Mouse (Mus musculus) heart, postnatal 0 days (tissue): ENCODE measurements at regions not wholly inside any gene's neighbourhood (a gene's known extent, or its start where the extent isn't known, plus 50 kb on each side); places are given as distances from the start of the nearest gene placed in this dataset.

Experiments used
- ATAC-seq: fragments of 200-750 bp; cut with Nextera tagmentation; 2 replicates; pipeline ENCODE4 v1.8.0; 2017; ENCODE audit warnings: low read depth, moderate number of reproducible peaks, moderate library complexity; ENCODE audit not compliant: insufficient read depth
- DNase-seq: peaks from one replicate; pipeline ENCODE4 v3.0.0-alpha.2; 2016; ENCODE audit warnings: low spot score
- H3K27ac ChIP-seq: fragments of 300-500 bp; sonication (generic); 2 replicates; pipeline ENCODE4 v1.5.1; 2014; ENCODE audit warnings: low read depth, mild to moderate bottlenecking
- H3K27me3 ChIP-seq: fragments of 300-500 bp; sonication (generic); 2 replicates; pipeline ENCODE4 v1.6.1; 2014; ENCODE audit warnings: low read length, mixed read lengths; ENCODE audit not compliant: control insufficient read depth, insufficient read depth
- H3K36me3 ChIP-seq: fragments of 300-500 bp; sonication (generic); replicated peaks from 2 replicates; pipeline ENCODE4 v1.6.1; 2014; ENCODE audit warnings: low read length, mixed read lengths; ENCODE audit not compliant: control insufficient read depth, insufficient read depth
- H3K4me1 ChIP-seq: fragments of 300-500 bp; sonication (generic); 2 replicates; pipeline ENCODE4 v1.6.1; 2014; ENCODE audit warnings: antibody characterized with exemption; ENCODE audit not compliant: control insufficient read depth, insufficient read depth
- H3K4me2 ChIP-seq: fragments of 300-500 bp; sonication (generic); 2 replicates; pipeline ENCODE4 v1.6.1; 2014; ENCODE audit warnings: low read depth, mild to moderate bottlenecking, low read length, moderate library complexity
- H3K4me3 ChIP-seq: fragments of 300-500 bp; sonication (generic); 2 replicates; pipeline ENCODE4 v1.5.1; 2014; ENCODE audit warnings: low read depth, low read length
- H3K9ac ChIP-seq: fragments of 300-500 bp; sonication (generic); replicated peaks from 2 replicates; pipeline ENCODE4 v1.6.1; 2014; ENCODE audit warnings: low read depth, low read length, mixed read lengths
- H3K9me3 ChIP-seq: fragments of 300-500 bp; sonication (generic); replicated peaks from 2 replicates; pipeline ENCODE4 v1.6.1; 2016; ENCODE audit warnings: low read length; ENCODE audit not compliant: control insufficient read depth
- CTCF ChIP-seq: IDR thresholded peaks from 2 replicates; pipeline ENCODE4 v1.5.1; 2016; ENCODE audit warnings: antibody characterized with exemption, control low read depth, low read depth
- EP300 ChIP-seq: IDR thresholded peaks from 2 replicates; pipeline ENCODE4 v1.6.1; 2016; ENCODE audit warnings: antibody characterized with exemption, low read depth
- WGBS: fragments of 180-500 bp; shearing (Covaris S2); extraction: QIAGEN DNeasy Blood & Tissue Kit; methylation state at CpG from one replicate; pipeline ENCODE4 v1.1.7; 2014; 5-methylcytosine and 5-hydroxymethylcytosine counted together

DNA sequence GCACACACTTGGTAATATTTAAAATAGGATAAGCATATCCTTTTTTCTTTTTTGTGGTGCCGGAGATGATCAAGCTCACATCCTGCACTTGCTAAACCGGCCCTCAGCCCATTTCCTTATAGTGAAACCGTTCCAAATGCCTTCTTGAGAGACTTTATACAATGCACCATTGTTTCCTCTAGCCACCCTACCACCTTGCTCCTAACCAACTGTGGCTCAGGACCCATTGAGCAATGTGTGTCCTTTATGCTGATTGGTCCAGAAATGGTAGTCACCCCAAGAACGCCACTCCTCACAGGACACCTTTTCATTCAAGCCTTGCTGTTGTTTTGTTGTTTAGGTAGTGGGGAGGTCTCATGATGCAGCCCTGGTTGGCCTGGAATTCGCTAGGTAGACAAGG is 110.3 kb upstream of the Rreb1 start:
- DNase-seq = no peak
- H3K27me3 ChIP-seq = no peaks in the 10 kb centered on the region
- no peak overlapping the region for H3K4me3 ChIP-seq
- peaks cover 4% of the 10 kb centered on the region; the same call in 1 of the 2 replicates for H3K4me1 ChIP-seq
- no peak overlapping the region for H3K27ac ChIP-seq
- no peaks in the 10 kb centered on the region for H3K9me3 ChIP-seq
- TF ChIP-seq EP300 = peak; percentile 11; the same call in 1 of the 2 replicates
- no peak for TF ChIP-seq CTCF
- H3K4me2 ChIP-seq = no peak overlapping the region
- no peaks in the 10 kb centered on the region for H3K36me3 ChIP-seq
- ATAC-seq = no peak
- H3K9ac ChIP-seq = no peak overlapping the region
- 72% methylated on average over 5 of the region's 5 CpGs for WGBS

DNA sequence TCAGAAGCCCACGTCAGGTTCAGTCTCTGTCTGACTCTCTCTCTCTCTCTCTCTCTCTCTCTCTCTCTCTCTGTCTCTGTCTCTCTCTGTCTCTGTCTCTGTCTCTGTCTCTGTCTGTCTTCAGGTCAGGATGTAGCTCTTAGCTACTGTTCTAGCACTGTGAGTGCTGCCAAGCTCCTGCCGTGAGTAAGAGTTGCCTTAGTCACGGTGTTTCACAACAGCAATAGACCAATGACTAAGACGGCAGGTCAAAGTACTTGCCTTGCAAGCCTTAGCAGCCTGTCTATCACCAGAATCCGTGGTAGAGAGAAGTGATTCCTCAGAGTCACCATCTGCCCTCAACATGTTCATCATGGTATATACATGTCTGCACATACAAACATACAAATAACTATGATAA is 107.1 kb upstream of the Rreb1 start:
- WGBS = 84% methylated on average over 5 of the region's 5 CpGs
- DNase-seq = no peak

DNA sequence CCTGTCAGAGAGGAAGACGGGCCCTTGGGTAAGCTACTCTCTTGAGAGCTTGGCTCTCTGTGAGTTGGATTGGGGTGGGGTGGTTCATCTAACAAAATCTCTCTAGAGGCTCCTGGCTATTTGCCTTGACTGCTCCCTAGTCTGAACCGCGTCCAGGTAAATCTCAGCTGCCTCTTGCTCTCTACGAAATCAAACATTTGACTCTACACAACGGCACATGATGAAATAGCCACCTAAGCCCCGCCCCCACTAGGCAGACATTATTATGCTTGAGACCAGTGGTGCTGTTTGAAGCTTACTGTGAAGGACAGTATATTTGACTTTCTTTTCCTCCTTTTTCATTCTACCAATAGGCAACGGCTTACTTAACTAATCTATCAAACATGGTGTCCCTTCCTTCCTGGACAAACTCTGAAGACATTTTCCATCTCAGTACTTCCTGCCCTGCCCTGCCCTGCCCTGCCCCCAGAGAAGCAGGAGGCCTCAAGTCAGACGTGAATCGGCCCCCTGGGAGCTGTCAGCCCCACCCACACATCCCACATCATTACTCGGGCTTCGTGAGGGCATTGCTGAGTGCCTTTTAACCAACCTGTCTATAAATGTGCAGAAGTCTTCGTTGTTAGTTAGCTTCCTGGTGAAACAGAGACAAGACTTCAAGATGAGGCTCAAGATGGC is 103.4 kb upstream of the Rreb1 start:
- no peak overlapping the region for H3K9ac ChIP-seq
- 72% methylated on average over 12 of the region's 12 CpGs for WGBS
- TF ChIP-seq CTCF = no peak
- no peak overlapping the region for H3K27ac ChIP-seq
- no peaks in the 10 kb centered on the region for H3K27me3 ChIP-seq
- H3K4me1 ChIP-seq = peaks cover 10% of the 10 kb centered on the region
- H3K4me3 ChIP-seq = no peak overlapping the region
- ATAC-seq (no peak), DNase-seq (no peak)
- H3K36me3 ChIP-seq = no peaks in the 10 kb centered on the region
- no peak overlapping the region for H3K4me2 ChIP-seq
- no peaks in the 10 kb centered on the region for H3K9me3 ChIP-seq

More for the DNA sequence above, 107.1 kb upstream of the Rreb1 start:
- Histone ChIP-seq H3K4me3 (no peak overlapping the region), H3K4me1 (peaks cover 4% of the 10 kb centered on the region; the same call in 1 of the 2 replicates), H3K27me3 (no peaks in the 10 kb centered on the region), H3K9ac (no peak overlapping the region), H3K27ac (no peak overlapping the region), H3K36me3 (no peaks in the 10 kb centered on the region), H3K9me3 (no peaks in the 10 kb centered on the region), H3K4me2 (no peak overlapping the region)
- TF ChIP-seq CTCF = no peak
- no peak for TF ChIP-seq EP300
- no peak for ATAC-seq

DNA sequence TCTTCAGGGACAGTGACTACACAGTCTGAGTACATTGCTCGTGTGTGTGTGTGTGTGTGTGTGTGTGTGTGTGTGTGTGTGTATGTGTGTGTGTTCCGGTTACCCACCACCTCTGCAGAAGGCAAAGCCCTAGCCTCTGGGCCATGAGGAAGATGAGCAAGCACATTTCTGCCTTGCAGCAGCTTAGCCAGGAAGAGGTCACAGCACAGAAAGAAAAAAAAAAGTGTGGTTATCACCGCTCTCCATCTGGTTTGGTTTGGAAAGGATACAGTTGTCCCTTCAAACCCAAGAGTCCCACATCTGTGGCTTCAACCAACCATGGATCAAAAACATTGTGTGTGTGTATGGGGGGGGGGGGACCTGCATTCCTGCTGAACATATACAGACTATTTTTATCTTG is 102.5 kb upstream of the Rreb1 start:
- Histone ChIP-seq H3K4me2 (no peak overlapping the region), H3K4me1 (peaks cover 10% of the 10 kb centered on the region), H3K9me3 (no peaks in the 10 kb centered on the region), H3K27ac (no peak overlapping the region), H3K27me3 (no peaks in the 10 kb centered on the region), H3K36me3 (no peaks in the 10 kb centered on the region), H3K9ac (no peak overlapping the region), H3K4me3 (no peak overlapping the region)
- TF ChIP-seq CTCF = no peak
- TF ChIP-seq EP300 = no peak
- 80% methylated on average over 3 of the region's 3 CpGs for WGBS
- DNase-seq (no peak), ATAC-seq (no peak)

DNA sequence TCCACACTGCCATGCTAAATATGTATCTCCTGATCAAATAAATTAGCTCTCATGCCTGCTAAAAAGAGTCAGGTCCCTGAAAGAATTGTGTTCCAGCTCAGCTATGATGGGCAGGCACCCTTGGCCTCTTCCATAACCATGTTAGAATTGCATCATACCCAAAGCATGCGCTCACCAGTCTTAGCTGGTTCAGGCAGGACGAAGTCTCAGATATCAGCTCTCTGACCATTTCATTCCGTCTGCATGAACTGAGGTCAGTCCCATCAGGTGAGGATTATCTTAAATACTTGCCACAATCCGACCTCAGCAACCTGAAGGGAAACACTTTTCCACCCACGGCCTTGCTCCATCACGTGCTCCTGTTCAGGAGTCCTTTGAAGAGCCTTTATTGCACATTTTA is 101.3 kb upstream of the Rreb1 start:
- 52% methylated on average over 6 of the region's 6 CpGs for WGBS
- H3K9me3 ChIP-seq = no peaks in the 10 kb centered on the region
- H3K4me1 ChIP-seq = peaks cover 10% of the 10 kb centered on the region
- TF ChIP-seq CTCF = no peak
- no peak for TF ChIP-seq EP300
- peak; percentile 62; the same call in 1 of the 2 replicates for ATAC-seq
- H3K4me2 ChIP-seq = no peak overlapping the region
- H3K36me3 ChIP-seq = no peaks in the 10 kb centered on the region
- H3K4me3 ChIP-seq = no peak overlapping the region
- no peak for DNase-seq
- no peak overlapping the region for H3K27ac ChIP-seq
- H3K27me3 ChIP-seq = no peaks in the 10 kb centered on the region
- no peak overlapping the region for H3K9ac ChIP-seq

DNA sequence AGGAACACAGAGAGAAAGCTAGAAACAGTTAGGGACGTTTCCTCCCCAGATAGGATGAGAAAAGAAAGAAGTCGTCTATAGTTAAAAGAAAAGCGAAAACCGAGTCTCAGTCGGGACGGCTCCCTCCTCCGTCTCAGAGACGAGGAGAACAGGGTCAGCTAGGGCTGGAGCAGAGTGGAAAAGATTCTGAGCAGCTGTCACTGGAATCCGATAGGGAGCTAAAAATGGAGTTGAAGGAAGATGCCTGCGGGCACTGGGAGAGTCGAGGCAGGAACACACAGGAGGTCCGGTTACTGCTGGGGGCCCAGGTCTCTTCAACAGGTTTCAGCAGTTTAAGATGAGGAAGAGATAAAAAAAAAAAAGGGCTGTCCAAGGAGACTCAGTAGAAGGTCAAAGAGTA is 99.9 kb upstream of the Rreb1 start:
- TF ChIP-seq EP300 = no peak
- TF ChIP-seq CTCF = no peak
- H3K4me3 ChIP-seq = no peak overlapping the region
- no peaks in the 10 kb centered on the region for H3K27me3 ChIP-seq
- H3K9me3 ChIP-seq = no peaks in the 10 kb centered on the region
- H3K4me2 ChIP-seq = peak overlapping the region; percentile 33; the same call in 1 of the 2 replicates
- H3K4me1 ChIP-seq = peaks cover 10% of the 10 kb centered on the region
- H3K9ac ChIP-seq = no peak overlapping the region
- WGBS = 12% methylated on average over 12 of the region's 12 CpGs
- H3K27ac ChIP-seq = no peak overlapping the region
- no peaks in the 10 kb centered on the region for H3K36me3 ChIP-seq
- ATAC-seq = no peak
- no peak for DNase-seq
